Mouse (Mus musculus) heart, postnatal 0 days (tissue): Measurements from ENCODE around the gene Creg2. TPM values are rescaled to one million over a fixed set of nuclear protein-coding genes. Genes with fewer than 3 reads are reported as not detected.

Experiments
- ATAC-seq: fragments of 200-750 bp; cut with Nextera tagmentation; 2 replicates; pipeline ENCODE4 v1.8.0; 2017; ENCODE audit warnings: low read depth, moderate number of reproducible peaks, moderate library complexity; ENCODE audit not compliant: insufficient read depth
- DNase-seq: peaks from one replicate; pipeline ENCODE4 v3.0.0-alpha.2; 2016; ENCODE audit warnings: low spot score
- H3K27ac ChIP-seq: fragments of 300-500 bp; sonication (generic); 2 replicates; pipeline ENCODE4 v1.5.1; 2014; ENCODE audit warnings: low read depth, mild to moderate bottlenecking
- H3K27me3 ChIP-seq: fragments of 300-500 bp; sonication (generic); 2 replicates; pipeline ENCODE4 v1.6.1; 2014; ENCODE audit warnings: low read length, mixed read lengths; ENCODE audit not compliant: control insufficient read depth, insufficient read depth
- H3K36me3 ChIP-seq: fragments of 300-500 bp; sonication (generic); replicated peaks from 2 replicates; pipeline ENCODE4 v1.6.1; 2014; ENCODE audit warnings: low read length, mixed read lengths; ENCODE audit not compliant: control insufficient read depth, insufficient read depth
- H3K4me1 ChIP-seq: fragments of 300-500 bp; sonication (generic); 2 replicates; pipeline ENCODE4 v1.6.1; 2014; ENCODE audit warnings: antibody characterized with exemption; ENCODE audit not compliant: control insufficient read depth, insufficient read depth
- H3K4me2 ChIP-seq: fragments of 300-500 bp; sonication (generic); 2 replicates; pipeline ENCODE4 v1.6.1; 2014; ENCODE audit warnings: low read depth, mild to moderate bottlenecking, low read length, moderate library complexity
- H3K4me3 ChIP-seq: fragments of 300-500 bp; sonication (generic); 2 replicates; pipeline ENCODE4 v1.5.1; 2014; ENCODE audit warnings: low read depth, low read length
- H3K9ac ChIP-seq: fragments of 300-500 bp; sonication (generic); replicated peaks from 2 replicates; pipeline ENCODE4 v1.6.1; 2014; ENCODE audit warnings: low read depth, low read length, mixed read lengths
- H3K9me3 ChIP-seq: fragments of 300-500 bp; sonication (generic); replicated peaks from 2 replicates; pipeline ENCODE4 v1.6.1; 2016; ENCODE audit warnings: low read length; ENCODE audit not compliant: control insufficient read depth
- CTCF ChIP-seq: IDR thresholded peaks from 2 replicates; pipeline ENCODE4 v1.5.1; 2016; ENCODE audit warnings: antibody characterized with exemption, control low read depth, low read depth
- EP300 ChIP-seq: IDR thresholded peaks from 2 replicates; pipeline ENCODE4 v1.6.1; 2016; ENCODE audit warnings: antibody characterized with exemption, low read depth
- WGBS: fragments of 180-500 bp; shearing (Covaris S2); extraction: QIAGEN DNeasy Blood & Tissue Kit; methylation state at CpG from one replicate; pipeline ENCODE4 v1.1.7; 2014; 5-methylcytosine and 5-hydroxymethylcytosine counted together
- polyA plus RNA-seq: library from polyadenylated mRNA; unstranded; fragments of >200 nt; fragmentation: Nextera tagmentation; extraction: Ambion mirVana; gene quantifications from 2 replicates; pipeline ENCODE4 v1.2.1, GENCODE M21; 2015
- total RNA-seq: library from RNA; depleted of rRNA; stranded (reverse); fragments of >200 nt; gene quantifications from 2 replicates; pipeline ENCODE4 v1.2.3, GENCODE M21; 2014; ENCODE audit warnings: low replicate concordance

Gene Creg2
- total and polyA plus RNA-seq, 2 experiments from 2014 or later = 0.03 TPM; not detected in 1

DNA sequence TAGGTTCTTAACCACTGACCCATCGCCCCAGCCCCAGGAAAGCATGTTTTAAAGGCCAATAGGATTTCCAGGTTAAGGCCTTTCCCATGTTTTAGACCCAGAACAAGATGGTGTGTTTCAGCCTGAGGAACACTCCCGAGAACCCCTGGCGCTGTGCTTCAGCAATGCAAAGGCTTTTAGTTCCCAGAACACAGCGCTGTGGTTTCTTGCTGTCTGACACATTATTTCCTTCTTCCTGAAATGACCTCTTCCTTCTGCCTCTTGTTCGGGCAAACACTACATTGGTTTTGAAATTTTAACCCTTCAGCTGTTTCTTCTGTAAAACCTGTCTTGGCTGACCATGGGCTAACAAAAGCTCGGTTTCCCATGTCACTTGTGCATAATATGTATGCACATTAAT, 72.1 kb downstream of the Creg2 start:
- Histone ChIP-seq H3K4me3 (no peak overlapping the region), H3K4me1 (peaks cover 14% of the 10 kb centered on the region), H3K9ac (no peak overlapping the region), H3K27ac (no peak overlapping the region), H3K4me2 (no peak overlapping the region), H3K27me3 (no peaks in the 10 kb centered on the region), H3K36me3 (no peaks in the 10 kb centered on the region), H3K9me3 (no peaks in the 10 kb centered on the region)
- no peak for TF ChIP-seq EP300
- no peak for TF ChIP-seq CTCF
- 71% methylated on average over 6 of the region's 6 CpGs for WGBS
- ATAC-seq (no peak), DNase-seq (no peak)

DNA sequence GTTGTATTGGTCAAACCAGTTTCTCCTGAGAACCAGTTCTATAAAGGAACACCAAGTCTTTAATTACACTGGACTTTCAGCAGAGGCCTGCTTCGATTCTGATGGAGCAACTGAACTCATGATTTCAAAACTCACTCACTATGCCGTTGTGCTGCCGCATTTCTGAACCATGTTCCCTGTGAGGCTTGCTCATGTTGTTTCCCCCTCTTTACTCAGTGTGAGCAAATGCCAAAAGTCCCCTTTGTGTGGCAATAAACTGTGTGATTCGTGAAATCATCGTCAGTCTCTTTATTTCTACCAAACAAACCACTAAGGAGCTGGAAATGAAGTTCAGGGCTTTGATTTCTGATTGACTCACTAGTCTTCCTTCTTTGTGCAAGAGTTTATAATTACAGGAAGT, 72.8 kb downstream of the Creg2 start:
- no peak overlapping the region for H3K4me2 ChIP-seq
- DNase-seq = no peak
- no peaks in the 10 kb centered on the region for H3K27me3 ChIP-seq
- ATAC-seq = no peak
- H3K4me1 ChIP-seq = peaks cover 17% of the 10 kb centered on the region
- no peak overlapping the region for H3K27ac ChIP-seq
- no peak overlapping the region for H3K9ac ChIP-seq
- no peaks in the 10 kb centered on the region for H3K9me3 ChIP-seq
- no peak overlapping the region for H3K4me3 ChIP-seq
- H3K36me3 ChIP-seq = no peaks in the 10 kb centered on the region
- no peak for TF ChIP-seq CTCF
- TF ChIP-seq EP300 = no peak
- 80% methylated on average over 5 of the region's 5 CpGs for WGBS

DNA sequence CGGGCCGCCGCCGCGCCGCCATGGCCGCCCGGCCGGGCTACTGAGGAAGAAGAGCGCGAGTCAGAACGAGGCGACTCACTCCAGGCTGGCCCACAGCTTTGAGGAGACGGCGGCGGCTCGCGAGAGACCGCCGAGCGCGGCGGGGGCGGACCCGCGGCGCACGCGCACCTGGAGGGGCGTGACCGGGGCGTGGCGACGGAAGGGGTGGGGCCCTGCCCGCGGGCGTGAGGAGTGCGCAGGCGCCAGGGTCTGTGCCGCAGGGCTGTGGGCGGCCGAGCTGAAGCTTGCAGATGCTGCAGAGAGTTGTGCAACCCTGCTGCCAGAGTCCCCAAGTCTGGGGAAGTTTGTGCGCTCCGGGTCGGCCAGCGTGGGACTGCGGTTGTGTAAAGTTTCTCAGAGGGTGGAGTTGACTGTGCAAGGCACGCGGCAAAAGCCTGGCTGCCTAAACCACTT, 74.0 kb downstream of the Creg2 start, which contains the start of gene Rnf149:
Gene Rnf149, minus strand, starts transcription at position 153 of the 453 bp plus-strand sequence.
- Histone ChIP-seq H3K36me3 (no peaks in the 10 kb centered on the region), H3K4me1 (peaks cover 17% of the 10 kb centered on the region), H3K27ac (peak within 1 kb of the TSS; percentile 97), H3K9ac (peak within 1 kb of the TSS; percentile 81), H3K9me3 (no peaks in the 10 kb centered on the region), H3K4me3 (peak within 1 kb of the TSS; percentile 88), H3K27me3 (no peaks in the 10 kb centered on the region), H3K4me2 (peak within 1 kb of the TSS; percentile 71)
- WGBS = 0% methylated on average over 39 of the region's 49 CpGs
- peak; percentile 90 for DNase-seq
- ATAC-seq = peak; percentile 98
- no peak for TF ChIP-seq CTCF

DNA sequence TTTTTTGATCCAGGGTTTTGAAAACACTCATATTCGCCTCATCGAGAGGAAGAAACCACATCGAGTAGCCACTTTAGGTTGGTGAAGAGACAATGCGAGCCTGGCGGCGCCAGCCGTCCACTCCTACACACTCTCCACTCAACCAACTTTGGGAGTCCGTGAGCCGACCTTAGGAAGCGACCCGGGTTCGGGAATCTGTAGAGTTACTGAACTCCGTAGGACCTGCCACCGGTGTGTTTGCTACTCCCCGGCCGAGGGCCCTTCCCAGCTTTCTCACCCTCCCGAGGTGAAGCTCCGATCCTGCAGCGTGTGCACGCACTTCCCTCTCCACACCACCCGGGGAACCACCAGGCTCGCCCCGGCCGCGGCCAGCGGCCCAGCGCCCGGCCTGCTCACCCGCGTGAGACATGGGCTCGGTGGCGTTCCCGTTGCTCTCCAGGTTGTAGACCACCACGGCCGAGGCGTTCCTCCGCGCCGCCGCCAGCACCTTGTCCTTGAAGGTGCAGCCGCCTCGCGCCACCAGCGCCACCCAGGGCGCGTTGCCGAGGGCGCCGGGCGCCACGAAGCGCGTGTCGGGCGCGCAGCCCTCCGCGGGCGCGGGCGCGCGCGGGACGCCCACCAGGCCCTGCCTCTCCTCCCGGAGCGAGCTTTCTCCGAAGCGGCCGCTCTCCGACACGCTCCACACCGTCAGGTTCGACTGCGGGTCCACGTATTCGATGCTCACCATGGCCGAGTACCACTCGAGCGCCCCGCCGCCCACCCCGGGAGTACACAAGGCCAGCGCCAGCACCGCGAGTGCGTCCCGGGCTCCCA, 74.6 kb downstream of the Creg2 start:
- H3K9ac ChIP-seq = peak overlapping the region; percentile 81
- H3K4me1 ChIP-seq = peaks cover 17% of the 10 kb centered on the region
- TF ChIP-seq CTCF (no peak), EP300 (no peak)
- H3K4me2 ChIP-seq = peak overlapping the region; percentile 71
- H3K36me3 ChIP-seq = no peaks in the 10 kb centered on the region
- H3K27ac ChIP-seq = peak overlapping the region; percentile 97
- peak overlapping the region; percentile 88 for H3K4me3 ChIP-seq
- DNase-seq = peak; percentile 47
- H3K9me3 ChIP-seq = no peaks in the 10 kb centered on the region
- ATAC-seq = peak; percentile 61
- under 1% methylated on average over 82 of the region's 88 CpGs for WGBS
- no peaks in the 10 kb centered on the region for H3K27me3 ChIP-seq

DNA sequence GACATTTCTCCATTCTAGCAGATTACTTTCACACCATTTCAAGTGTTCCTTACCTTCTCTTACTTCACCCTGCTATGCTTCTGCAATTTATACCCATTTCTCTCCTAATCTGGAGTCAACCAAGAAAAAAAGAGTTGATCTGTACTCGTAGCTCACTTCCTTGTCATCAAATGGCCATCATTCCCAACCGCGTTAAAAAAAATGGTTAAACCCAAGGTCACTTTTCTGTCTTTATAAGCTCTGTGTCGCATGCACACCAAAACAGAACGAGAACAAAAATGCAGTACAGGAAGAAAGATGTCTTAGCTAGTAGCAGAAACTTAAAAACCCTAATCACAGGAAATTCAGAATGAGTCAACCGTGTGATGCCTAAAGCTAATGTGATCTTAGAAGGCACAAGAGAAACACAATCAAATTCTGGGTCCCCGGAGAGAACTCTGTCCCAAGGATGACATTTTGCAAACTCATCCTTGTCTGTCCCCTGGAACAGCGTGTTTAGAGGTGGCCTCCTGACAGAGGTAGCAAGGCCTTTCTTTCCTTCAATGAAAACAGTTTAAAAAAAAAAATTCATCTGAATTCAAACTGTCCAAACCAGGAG, 75.4 kb downstream of the Creg2 start:
- peak overlapping the region; percentile 81 for H3K9ac ChIP-seq
- H3K27me3 ChIP-seq = no peaks in the 10 kb centered on the region
- peak overlapping the region; percentile 97 for H3K27ac ChIP-seq
- H3K9me3 ChIP-seq = no peaks in the 10 kb centered on the region
- TF ChIP-seq EP300 (no peak), CTCF (no peak)
- 11% methylated on average over 8 of the region's 8 CpGs for WGBS
- DNase-seq = no peak
- peaks cover 17% of the 10 kb centered on the region for H3K4me1 ChIP-seq
- peak overlapping the region; percentile 71 for H3K4me2 ChIP-seq
- no peaks in the 10 kb centered on the region for H3K36me3 ChIP-seq
- no peak for ATAC-seq
- H3K4me3 ChIP-seq = peak overlapping the region; percentile 88
